Mouse (Mus musculus): Measurements from ENCODE around the gene Serpina9. TPM values are rescaled to one million over a fixed set of nuclear protein-coding genes. Genes with fewer than 3 reads are reported as not detected.
"Not testable (repeated sequence)": the region's sequence is repeated elsewhere in the genome, so short reads cannot be mapped to it uniquely, and the experiment has no call there.

Serpina9 gene
- polyA plus RNA-seq, 1 experiment from 2014 or later = 0.06 TPM

- ATAC-seq (ENCODE audit: low FRiP score, low TSS enrichment) = no peak
- H3K4me3 ChIP-seq (ENCODE audit: low read length) = no peak within 1 kb of the TSS
- H3K4me2 ChIP-seq (replicated peaks; ENCODE audit: low read depth, low read length) = no peak within 1 kb of the TSS
- no peak within 1 kb of the TSS for H3K27ac ChIP-seq (ENCODE audit: low read length)
- no peak within 1 kb of the TSS for H3K9ac ChIP-seq (replicated peaks; ENCODE audit: low read length)
- 77% methylated on average over 3 of the region's 3 CpGs for WGBS
- no peaks in the 10 kb centered on the region for H3K36me3 ChIP-seq (ENCODE audit: insufficient read depth, low read length)
- no peaks in the 10 kb centered on the region for H3K27me3 ChIP-seq (ENCODE audit: insufficient read depth, low read length)
- H3K4me1 ChIP-seq (ENCODE audit: insufficient read depth, low read length) = no peaks in the 10 kb centered on the region
- H3K9me3 ChIP-seq (ENCODE audit: low read length) = no peaks in the 10 kb centered on the region
These were observed 54.8 kb downstream of the Serpina9 start, which contains the start of gene Serpina1e for GRCm38 (mm10) chr12:103958798-103959197. Gene Serpina1e (minus strand): TSS chr12:103958975.

- H3K27ac ChIP-seq (ENCODE audit: low read length); H3K4me2 ChIP-seq (replicated peaks; ENCODE audit: low read depth, low read length); H3K4me1 ChIP-seq (ENCODE audit: insufficient read depth, low read length); H3K9ac ChIP-seq (replicated peaks; ENCODE audit: low read length); H3K27me3 ChIP-seq (ENCODE audit: insufficient read depth, low read length); H3K36me3 ChIP-seq (ENCODE audit: insufficient read depth, low read length); H3K4me3 ChIP-seq (ENCODE audit: low read length); H3K9me3 ChIP-seq (ENCODE audit: low read length); ATAC-seq (ENCODE audit: low FRiP score, low TSS enrichment): not testable (repeated sequence)
- 78% methylated on average over 2 of the region's 2 CpGs for WGBS
These were observed 57.0 kb downstream of the Serpina9 start for GRCm38 (mm10) chr12:103956555-103956954.

- not testable (repeated sequence) for H3K4me1 ChIP-seq (ENCODE audit: insufficient read depth, low read length); H3K4me3 ChIP-seq (ENCODE audit: low read length); H3K27ac ChIP-seq (ENCODE audit: low read length); H3K4me2 ChIP-seq (replicated peaks; ENCODE audit: low read depth, low read length); H3K9ac ChIP-seq (replicated peaks; ENCODE audit: low read length); H3K36me3 ChIP-seq (ENCODE audit: insufficient read depth, low read length); H3K9me3 ChIP-seq (ENCODE audit: low read length); ATAC-seq (ENCODE audit: low FRiP score, low TSS enrichment); H3K27me3 ChIP-seq (ENCODE audit: insufficient read depth, low read length)
- 87% methylated on average over 3 of the region's 3 CpGs for WGBS
These were observed 60.6 kb downstream of the Serpina9 start for GRCm38 (mm10) chr12:103952972-103953371.

DNA sequence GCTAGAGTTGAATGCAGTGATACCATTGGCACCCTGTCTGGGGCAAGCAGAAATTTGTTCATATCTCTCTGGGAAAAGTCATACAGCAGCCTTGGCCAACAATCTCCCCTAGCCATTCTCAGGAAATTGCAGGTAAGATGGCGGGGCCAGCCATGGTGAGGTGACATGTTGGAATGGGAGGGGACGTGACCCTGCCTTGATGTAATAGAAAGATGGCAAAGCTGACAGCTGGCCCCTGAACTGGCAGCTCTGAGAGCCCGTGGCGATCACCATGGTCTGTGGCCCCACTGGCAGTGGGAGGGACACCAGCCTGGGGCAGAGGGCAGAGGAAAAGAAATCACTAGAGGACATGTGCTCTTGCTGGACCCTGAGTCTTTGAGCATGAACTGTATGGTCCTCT is 67.3 kb downstream of the Serpina9 start:
- H3K9me3 ChIP-seq (ENCODE audit: low read length) = no peaks in the 10 kb centered on the region
- H3K4me2 ChIP-seq (replicated peaks; ENCODE audit: low read depth, low read length) = no peak overlapping the region
- H3K4me1 ChIP-seq (ENCODE audit: insufficient read depth, low read length) = no peaks in the 10 kb centered on the region
- H3K9ac ChIP-seq (replicated peaks; ENCODE audit: low read length) = no peak overlapping the region
- no peak overlapping the region for H3K27ac ChIP-seq (ENCODE audit: low read length)
- no peak for ATAC-seq (ENCODE audit: low FRiP score, low TSS enrichment)
- H3K27me3 ChIP-seq (ENCODE audit: insufficient read depth, low read length) = no peaks in the 10 kb centered on the region
- no peaks in the 10 kb centered on the region for H3K36me3 ChIP-seq (ENCODE audit: insufficient read depth, low read length)
- WGBS = 69% methylated on average over 4 of the region's 4 CpGs
- no peak overlapping the region for H3K4me3 ChIP-seq (ENCODE audit: low read length)

Other genes starting within 250 kb of the Serpina9 start
- 0.87 and 1.5 TPM in 2 replicates for gene Serpina1d, start 240.2 kb downstream of the Serpina9 start, polyA plus RNA-seq (2015; fragmentation: Nextera tagmentation; extraction: Ambion mirVana)
- gene Serpina1b, start 183.4 kb downstream of the Serpina9 start, polyA plus RNA-seq (2015; fragmentation: Nextera tagmentation; extraction: Ambion mirVana) = 6.7 and 8.0 TPM in 2 replicates
- gene Serpina1a, start 150.2 kb downstream of the Serpina9 start, polyA plus RNA-seq (2015; fragmentation: Nextera tagmentation; extraction: Ambion mirVana) = 16.3 and 17.4 TPM in 2 replicates
- gene Serpina1c, start 108.9 kb downstream of the Serpina9 start, polyA plus RNA-seq (2015; fragmentation: Nextera tagmentation; extraction: Ambion mirVana) = 1.1 and 1.5 TPM in 2 replicates
- 1.3 and 1.5 TPM in 2 replicates for gene Serpina1e, start 54.8 kb downstream of the Serpina9 start, polyA plus RNA-seq (2015; fragmentation: Nextera tagmentation; extraction: Ambion mirVana)
- not detected in 2 replicates for gene Serpina11, start 23.8 kb downstream of the Serpina9 start, polyA plus RNA-seq (2015; fragmentation: Nextera tagmentation; extraction: Ambion mirVana)
- not detected in 2 replicates for gene Serpina12, start 30.7 kb upstream of the Serpina9 start, polyA plus RNA-seq (2015; fragmentation: Nextera tagmentation; extraction: Ambion mirVana)
- 0.07 TPM in 1 of 2 replicates, not detected in the other for gene Serpina5, start 87.4 kb upstream of the Serpina9 start, polyA plus RNA-seq (2015; fragmentation: Nextera tagmentation; extraction: Ambion mirVana)
- gene Serpina3a, start 99.0 kb upstream of the Serpina9 start, polyA plus RNA-seq (2015; fragmentation: Nextera tagmentation; extraction: Ambion mirVana) = not detected in 2 replicates
- gene Serpina3b, start 114.2 kb upstream of the Serpina9 start, polyA plus RNA-seq (2015; fragmentation: Nextera tagmentation; extraction: Ambion mirVana) = not detected in 2 replicates
- not detected in 2 replicates for gene Serpina3c, start 140.1 kb upstream of the Serpina9 start, polyA plus RNA-seq (2015; fragmentation: Nextera tagmentation; extraction: Ambion mirVana)
- 0.07 and 0.12 TPM in 2 replicates for gene Serpina3f, start 200.8 kb upstream of the Serpina9 start, polyA plus RNA-seq (2015; fragmentation: Nextera tagmentation; extraction: Ambion mirVana)
- gene Serpina3g, start 222.5 kb upstream of the Serpina9 start, polyA plus RNA-seq (2015; fragmentation: Nextera tagmentation; extraction: Ambion mirVana) = 9.2 and 9.6 TPM in 2 replicates
- 0.19 and 0.21 TPM in 2 replicates for gene Serpina3i, start 249.4 kb upstream of the Serpina9 start, polyA plus RNA-seq (2015; fragmentation: Nextera tagmentation; extraction: Ambion mirVana)

Data from kidney, embryonic 16.5 days (tissue).